Mouse (Mus musculus) CD4-positive, CD25-positive, alpha-beta regulatory T cell, adult 4 months (primary cell): ENCODE results near the gene Alcam. TPM values are rescaled to one million over a fixed set of nuclear protein-coding genes. Genes with fewer than 3 reads are reported as not detected.

Experiments used
- ATAC-seq: one replicate; pipeline ENCODE4 v1.8.0; 2017
- polyA plus RNA-seq, 2 experiments: library from polyadenylated mRNA; unstranded; fragments of 100-300 nt; shearing (Covaris generic); gene quantifications; one replicate each; pipeline ENCODE4 v1.2.1; 2017

Alcam gene
- polyA plus RNA-seq, 2 experiments from 2014 or later: 3.6 to 8.8 TPM

DNA sequence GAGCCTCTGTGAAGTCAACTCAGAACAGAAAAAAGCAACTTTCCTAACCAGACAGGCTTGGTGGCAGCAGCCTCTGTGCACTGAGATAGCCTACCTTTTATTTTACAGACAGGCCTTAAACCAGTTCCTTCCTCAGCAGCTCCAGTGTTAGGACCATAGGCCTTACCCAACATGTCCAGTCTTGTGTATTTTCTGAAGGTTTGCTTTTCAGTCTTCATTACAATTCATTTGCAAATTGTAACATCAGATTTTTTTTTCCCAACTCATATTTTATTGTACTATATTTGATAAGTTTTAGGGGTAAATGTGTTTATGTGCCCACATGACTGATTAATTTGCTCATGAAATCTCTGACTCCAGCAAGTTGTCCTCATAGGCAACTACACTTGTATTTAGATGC lies 14.3 kb downstream of the Alcam start:
- ATAC-seq: no peak

DNA sequence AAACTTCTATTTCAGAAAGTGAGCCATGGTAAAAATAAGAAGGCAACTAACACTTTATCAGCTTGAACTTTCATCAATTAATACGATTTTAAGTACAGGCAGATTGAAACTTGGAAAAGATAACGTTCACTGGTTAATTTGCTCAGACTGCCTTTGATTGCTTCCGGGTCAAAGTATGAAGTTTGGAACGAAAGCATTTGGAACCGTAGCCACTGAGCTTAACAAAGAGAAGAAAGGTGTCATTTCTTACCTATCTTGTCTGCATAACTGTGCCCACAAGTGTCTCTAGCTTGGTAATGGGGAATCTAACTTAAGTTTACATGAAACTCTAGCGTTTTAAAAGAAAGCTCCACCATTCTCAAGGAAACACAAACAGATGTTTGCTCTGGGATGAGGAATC lies 14.9 kb downstream of the Alcam start:
- no peak for ATAC-seq

DNA sequence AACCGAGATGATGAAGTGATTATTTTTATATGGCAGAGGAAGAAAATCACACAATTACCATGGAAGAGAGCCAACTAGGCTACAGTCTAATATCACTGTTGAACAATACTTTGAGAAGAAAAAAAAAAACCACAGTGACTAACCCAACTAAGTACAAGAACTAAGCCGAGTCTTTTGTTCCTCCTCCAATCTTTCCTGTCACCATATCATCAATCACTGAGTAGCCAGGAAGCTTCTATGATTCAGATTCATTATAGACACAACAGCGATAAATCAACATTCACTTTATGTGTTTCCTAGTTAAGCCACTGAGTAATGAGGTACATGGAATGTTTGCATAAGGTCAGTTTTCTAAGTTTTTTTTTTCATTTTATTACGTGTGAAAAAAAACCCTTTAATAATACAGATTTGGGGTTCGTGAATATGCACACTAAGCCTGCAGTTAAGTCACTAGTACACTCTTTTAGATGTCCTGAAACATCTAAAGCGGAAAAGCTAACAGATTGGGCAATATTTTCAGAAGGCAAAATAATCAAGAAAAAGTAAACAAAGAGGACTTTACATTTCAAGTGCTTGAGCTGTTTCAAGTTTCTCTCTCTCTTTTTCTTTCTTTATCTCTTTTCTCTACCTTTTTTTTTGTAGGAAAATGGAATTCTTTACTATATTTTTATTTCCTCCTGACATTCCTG lies 15.5 kb downstream of the Alcam start:
- no peak for ATAC-seq

DNA sequence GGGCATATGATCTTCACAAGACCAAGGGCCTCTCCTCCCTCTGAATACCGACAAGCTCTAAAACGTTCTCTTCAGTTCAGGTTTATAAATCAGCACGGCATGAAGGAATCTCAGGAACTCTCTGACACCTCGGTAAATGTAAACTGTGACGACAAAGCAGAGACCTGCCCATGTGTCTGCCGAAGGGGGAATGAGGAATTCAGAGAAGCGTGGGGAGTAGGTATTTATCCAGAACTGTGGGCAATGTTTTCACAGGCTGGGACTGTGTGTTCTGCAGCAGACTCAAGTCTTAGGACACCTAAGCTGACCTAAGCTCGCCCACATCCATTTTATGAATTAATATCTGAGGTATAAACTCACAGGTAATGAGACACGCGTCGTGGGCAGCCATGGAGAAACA lies 20.7 kb downstream of the Alcam start:
- no peak for ATAC-seq

DNA sequence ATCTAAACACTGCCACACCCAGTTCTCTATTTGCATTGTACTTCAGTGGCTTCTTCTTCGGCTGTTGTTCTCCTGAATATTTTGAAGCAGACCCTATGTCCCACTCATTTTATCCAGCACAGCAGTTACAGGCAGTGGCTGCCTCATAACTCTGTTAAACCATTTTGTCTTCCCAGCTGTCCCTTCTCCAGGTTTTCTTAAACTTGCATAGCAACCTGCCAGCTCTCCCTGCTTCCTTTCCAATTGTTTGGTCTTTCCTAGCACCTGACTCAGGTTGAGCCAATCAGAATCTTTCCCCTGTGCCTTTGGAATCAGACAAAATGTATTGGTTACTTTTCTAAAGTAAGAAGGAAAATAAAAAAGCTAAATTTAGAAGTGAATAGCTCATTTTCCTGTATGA lies 21.8 kb downstream of the Alcam start:
- ATAC-seq: no peak

DNA sequence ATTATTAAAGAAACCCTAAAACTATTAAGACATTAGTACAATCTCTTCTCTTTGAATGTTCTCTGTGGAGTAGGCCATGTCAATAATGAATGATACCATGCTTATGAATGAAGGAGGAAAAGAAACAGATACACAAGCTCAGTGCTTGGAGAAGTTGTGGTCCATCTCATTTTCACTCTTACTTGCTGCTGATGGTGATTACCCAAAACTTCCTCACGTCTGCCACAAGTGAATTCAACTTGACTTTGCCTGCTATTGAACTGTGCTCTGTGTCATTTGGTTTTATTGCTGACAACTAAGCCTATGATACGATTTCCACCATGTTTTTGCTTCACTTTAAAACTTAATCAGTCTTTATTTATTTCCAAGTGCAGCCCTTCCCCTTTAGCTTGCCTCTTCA lies 22.3 kb downstream of the Alcam start:
- ATAC-seq: no peak

DNA sequence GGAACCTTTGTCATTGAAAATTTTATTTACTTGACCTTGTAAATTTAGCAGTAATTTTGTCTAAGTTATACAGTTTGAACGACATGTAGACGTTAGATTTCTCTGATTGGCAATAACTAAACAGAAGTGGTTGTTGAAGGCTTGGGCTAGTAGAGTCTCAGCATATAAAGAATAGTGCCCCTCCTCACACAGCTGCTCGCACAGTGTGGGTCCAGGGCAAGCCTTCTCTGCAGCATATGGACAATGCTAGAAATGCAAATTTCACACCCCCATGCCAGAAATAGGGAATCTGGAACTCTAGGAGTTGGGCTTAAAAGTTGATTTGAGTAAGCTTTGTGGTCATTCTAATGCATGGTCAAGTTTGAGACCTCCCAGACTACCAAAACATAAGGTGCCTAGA lies 23.8 kb downstream of the Alcam start:
- no peak for ATAC-seq

DNA sequence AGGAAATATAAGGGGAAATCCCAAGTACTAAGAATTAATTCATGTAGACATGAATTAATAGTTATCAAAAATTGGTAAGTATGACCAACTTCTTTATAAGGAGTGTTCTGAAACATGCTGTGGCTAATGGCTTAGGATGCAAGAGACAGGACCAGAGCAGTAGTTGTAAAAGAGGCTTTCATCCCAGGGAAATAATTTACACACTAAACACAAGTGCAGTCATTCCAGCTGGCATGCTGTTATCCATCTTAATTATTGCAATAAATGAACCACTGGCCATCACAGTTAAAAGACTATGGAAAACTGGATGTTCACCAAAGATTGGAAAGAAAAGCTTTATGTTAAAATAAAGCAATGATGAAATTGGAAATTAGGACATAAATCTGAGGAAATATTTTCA lies 24.2 kb downstream of the Alcam start:
- ATAC-seq: no peak

DNA sequence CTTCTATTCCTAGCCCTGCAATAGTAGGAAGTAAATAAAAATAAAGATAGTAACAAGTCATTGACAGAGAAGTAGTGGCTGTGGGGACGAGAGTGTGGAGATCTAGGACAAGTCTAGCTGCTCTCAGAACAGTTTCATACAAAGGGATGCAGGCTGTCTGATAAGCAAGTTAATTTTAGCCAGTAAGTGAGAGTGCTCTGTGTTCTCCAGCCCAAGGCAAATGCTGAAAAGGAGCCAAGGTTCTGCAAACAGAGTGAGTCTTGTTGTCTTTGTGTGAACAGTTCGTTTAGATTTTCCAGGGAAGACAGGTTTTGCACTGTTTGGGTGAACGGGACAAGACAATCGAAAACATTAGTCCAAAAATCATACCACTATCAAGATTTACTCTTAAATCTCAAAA lies 25.4 kb downstream of the Alcam start:
- ATAC-seq: no peak

DNA sequence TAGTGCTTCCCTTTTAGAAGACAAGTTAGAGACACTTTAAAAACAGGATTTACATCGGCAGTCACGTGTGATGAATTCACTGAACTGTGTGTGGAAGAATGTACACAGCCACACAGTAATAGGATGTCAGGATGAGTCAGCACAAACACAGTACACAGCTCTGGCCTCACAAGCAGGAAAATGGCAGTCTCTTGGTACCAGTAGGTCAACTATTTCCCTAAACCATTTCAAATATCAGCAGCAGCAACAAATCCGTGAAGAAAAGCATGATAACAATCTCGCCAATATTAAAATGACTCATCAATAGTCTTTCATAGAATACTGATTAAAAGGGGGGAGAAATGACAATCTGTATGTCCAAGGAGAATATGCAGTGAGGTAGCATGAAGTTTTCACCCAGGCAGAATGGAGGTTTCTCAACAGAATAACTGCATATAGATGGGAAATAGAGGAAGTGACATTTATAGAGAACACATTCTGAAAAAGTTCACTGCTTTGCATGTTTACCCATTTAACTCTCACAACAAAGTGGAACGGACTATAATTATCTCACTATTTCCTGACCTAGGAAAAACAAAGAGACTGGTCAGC lies 35.2 kb downstream of the Alcam start:
- ATAC-seq: peak; percentile 83

DNA sequence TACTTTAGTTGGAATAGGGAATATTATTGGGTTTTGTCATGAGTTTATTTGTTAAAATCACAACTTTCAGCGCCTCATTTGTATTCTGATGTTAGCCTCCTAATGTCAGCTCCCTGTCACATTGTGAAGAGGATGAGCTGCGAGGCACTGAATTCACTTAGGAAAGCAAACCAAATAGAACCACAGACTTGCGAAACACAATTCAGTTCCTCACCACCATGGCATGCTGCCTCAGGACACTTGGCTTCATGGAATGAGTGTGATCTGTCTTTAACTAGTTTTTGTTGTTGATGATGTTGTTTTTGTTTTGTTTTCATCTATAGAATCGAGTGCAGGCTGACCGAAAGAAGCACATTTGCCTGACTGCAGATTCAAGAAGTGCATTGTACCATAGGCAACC lies 35.9 kb downstream of the Alcam start:
- no peak for ATAC-seq

DNA sequence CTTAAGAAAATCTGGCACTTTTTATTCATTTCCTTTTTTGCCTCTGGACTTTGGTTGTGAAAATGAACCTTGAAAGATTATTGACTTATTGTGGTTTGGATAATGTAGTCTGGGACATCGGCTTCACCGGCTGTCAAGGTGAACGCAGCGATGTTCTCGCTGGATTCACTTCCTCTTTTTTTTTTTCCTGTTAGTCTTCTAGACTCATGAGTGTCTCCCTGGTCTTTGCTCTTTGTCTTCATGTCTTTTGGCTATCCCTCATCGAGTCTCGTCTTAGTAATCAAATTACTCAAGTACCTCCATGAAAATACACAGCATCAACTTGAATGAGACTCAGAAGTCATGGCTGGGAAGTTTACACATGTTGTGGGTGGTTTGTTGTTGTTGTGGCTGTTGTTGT lies 36.7 kb downstream of the Alcam start:
- ATAC-seq: no peak

DNA sequence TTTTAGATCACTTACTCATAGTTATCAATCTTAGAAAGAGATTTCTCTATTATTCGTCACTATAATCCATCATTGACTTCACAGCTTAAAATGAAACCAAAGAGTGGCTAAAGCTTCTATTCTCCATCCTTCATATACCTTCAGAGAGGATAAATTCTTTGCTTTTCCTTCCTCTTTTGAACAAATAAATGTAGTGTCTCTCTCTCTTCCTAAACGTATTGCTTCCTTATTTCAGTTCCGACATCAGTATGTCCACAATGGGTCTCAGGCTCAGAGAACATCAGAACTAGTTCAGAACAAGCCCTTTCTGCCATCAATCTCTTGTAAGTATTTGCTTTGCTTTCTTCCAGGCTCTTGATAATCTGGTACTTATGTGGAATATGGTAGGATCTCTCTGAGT lies 40.2 kb downstream of the Alcam start:
- ATAC-seq: no peak

DNA sequence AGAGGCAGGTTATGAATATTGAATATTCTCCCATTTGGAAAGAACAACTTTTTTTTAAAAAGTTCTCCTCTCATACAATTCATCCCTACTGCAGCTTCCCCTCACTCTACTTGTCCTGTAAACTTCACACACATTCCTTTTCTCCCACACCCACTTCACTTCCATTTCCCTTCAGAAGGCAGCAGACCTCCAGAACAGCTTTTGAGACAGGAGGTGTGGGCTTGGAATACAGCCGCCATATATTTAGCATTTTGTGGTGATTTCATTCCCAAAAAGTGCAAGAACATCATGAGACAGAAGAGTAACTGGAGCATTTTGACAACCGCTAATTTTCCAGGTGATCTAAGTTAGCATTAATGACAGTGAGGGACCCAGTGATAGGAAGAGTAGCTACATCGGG lies 47.8 kb downstream of the Alcam start:
- ATAC-seq: no peak

DNA sequence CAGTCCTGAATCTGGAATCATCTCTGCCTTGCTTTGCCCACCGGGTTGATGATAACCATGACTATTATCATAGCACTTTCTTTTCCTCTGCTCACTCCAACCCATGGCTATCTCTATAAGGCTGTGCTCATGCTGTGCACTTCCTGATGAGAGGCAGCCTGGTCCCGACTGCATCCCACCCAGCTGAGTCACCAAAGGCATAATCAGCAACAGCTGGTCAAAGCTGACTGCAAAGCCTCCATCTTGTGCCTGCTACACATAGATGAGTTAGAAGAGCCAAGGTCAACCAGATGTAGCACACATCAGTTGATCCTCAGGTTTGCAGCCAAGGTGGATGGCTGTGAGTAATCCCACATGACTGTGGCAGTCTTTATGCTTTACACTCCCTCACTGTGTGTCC lies 48.6 kb downstream of the Alcam start:
- no peak for ATAC-seq

DNA sequence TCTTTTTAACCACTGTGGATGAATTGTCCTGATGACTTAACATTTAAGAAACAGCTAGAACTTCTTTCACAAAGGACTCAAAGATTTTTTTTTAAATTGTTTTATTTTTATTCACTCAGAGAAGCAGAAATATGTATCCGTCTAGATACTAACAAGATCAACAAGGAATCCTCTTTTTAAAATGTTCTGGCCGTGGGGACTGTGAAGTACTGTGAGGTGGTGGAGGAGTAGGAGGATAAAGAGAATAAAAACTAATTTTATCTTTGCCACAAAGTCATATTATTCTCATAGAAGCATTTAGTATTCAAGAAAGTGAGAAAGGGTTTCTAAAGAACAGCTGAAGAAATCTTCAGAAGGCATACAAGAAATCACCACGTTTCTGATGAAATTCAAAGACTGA lies 54.8 kb downstream of the Alcam start:
- no peak for ATAC-seq

DNA sequence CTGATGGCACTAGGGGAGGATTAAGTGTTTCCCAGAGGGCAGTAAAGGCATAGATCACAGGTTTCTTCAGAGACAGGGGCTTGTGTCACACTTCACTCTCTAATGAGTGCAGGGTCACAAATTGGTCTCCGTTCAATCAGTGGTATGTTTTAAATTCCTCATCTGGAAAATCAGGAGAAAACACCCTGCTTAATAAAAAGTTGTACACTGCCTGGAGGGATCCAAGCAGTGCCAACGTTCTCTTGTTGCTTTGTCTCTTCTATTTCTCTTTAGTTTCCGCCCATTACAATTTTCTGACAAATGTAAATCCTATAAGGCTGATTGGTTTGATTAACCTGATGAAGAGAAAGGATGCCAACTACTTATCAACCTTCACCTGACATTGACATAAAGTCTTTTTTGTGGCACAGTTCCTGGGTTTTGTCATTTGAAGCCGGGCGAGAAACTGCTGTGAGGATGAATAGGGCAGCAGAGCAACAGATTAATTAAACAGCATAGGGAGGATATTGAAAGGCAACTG lies 67.0 kb downstream of the Alcam start:
- no peak for ATAC-seq

DNA sequence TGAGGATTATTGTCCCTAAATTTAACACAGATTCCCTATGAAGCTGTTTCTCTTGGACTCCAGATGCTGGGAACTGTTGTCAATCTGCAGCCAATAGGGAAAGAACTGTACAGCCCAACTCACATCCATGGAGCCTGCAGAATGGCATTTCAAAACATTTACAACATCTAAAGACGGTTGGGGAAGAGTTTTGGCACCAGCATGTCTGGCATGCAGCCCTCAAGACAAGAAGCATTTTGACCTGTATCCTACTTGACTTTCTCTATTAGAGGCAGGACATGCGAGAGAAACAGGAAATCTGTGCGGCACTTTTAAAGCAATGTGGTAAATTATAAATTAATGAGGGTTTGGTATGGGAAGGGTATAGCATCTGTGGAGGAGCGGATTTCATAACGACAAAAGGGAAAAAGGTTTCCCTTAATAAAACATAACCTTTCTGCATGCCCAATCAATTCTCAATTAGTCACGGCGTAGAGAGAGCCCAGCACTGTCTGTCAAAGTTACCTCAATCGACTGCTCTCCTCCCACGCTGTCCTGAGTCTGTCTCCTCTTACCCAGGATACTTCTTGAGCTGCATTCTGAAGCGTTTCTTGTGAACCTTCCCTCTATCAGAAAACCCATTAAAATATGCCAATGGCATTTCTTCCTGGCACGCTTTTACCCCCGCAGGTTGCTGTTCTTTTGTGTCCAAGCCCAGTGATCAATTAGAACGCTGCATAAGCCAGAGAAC lies 70.3 kb downstream of the Alcam start:
- ATAC-seq: no peak

DNA sequence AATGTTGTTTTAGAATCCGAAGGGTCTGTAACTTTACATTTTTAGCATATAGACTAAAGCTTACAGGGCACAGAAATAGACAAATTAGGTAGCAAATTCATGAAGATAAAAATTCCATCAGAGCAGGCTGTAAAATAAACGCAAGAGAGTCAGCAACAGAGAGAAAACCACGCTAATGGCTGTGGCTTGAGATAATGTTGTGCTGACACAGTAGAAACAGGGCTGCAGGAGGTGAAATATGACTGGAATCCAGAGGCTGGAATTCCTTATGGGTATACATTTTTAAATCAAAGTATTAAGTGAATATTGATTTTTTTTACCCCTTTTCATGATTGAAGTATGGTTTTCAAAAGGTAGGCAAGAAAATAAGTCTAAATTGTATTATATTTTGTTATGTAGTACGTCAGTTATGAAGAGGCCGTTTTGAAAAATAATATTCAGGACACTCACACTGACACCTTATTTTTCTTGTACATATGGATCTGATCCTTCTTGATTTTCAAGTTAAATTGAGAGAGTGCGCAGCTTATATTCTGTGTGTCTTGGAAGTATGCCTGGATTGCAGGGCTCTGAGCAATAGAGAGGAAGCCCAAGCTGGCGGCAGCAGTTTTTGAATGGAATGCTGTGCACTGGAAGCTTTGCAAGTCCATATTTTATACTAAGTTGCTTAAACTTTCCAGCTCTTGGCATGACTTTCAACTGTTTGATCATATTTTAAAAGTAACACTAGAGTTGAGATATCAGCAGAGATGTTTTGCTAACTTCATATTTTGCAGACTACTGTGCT lies 74.9 kb downstream of the Alcam start:
- ATAC-seq: no peak

DNA sequence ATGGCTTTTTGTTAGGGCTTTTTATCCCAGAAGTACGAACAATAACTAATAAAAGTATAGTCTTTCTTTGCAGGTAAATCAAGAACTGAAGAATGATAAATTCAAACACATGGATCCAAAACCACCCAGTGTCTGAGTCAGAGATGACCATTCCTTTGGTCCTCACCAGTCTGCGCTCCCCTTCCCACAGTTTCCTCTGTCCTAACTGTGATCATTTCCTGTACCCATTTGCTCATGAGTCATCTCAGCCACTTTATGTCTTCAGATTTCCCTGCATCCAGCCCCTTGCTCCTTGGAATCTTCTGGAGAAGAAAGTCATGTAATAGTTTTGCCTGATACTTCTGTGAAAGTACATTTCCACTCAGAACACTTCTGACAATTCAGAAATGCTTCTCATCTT lies 77.0 kb downstream of the Alcam start:
- ATAC-seq: no peak

DNA sequence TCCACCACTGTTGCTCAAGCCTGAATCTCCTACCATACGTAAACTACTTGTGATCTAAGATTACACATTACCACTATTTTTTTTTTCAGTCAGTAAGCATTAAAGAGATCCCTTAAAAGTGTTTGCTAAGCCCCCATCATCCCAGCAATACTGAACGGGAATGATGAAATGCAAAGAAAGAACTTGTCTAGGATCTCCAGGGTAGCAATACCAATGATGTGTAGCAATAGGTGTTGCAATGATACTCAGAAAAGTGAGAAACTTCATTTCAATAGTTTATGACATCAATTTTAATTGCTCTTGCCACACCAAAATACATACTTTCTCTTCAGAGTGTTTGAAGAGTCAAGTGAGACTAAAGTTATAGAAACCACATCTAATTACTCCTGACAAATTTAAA lies 81.9 kb downstream of the Alcam start:
- no peak for ATAC-seq

DNA sequence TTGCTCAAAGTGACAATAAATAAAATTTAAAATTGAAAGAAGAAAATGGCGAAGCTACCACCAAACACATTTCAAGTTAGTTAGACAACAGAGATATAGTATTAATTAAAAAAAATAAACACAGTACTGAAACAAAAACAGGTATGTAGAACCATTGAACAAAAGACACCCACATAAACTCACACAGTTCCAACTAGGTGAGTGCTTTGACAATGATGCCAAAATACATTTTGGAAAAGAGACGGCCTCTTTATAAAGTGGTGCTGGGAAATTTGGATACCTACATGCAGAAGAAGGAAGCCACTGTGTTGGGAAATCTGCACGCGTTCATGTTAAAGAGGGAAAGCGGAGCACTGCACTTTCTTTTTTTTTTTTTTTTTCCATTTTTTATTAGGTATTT lies 85.4 kb downstream of the Alcam start:
- no peak for ATAC-seq

DNA sequence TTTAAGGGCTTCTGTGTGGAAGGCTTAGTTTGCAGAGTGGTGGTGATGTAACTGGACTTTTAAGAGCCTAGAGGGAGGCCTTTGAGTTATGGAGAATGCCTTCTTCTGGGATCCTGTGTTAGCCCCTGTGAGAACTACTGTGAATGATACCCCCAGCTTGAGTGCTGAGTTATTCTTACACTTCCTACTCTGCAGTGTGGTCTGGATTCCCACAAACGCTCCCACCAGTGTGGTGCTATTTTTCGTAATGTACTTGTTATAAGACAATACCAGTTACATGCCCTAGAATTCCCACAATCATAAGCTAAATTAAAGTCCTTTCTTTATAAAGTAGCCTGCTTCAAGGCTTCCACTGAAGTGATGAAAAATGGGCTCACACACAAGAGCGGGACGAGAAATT lies 87.0 kb downstream of the Alcam start:
- ATAC-seq: no peak
